8 mouse cellular contexts compared by ENCODE assay signal in the genomic region with DNA sequence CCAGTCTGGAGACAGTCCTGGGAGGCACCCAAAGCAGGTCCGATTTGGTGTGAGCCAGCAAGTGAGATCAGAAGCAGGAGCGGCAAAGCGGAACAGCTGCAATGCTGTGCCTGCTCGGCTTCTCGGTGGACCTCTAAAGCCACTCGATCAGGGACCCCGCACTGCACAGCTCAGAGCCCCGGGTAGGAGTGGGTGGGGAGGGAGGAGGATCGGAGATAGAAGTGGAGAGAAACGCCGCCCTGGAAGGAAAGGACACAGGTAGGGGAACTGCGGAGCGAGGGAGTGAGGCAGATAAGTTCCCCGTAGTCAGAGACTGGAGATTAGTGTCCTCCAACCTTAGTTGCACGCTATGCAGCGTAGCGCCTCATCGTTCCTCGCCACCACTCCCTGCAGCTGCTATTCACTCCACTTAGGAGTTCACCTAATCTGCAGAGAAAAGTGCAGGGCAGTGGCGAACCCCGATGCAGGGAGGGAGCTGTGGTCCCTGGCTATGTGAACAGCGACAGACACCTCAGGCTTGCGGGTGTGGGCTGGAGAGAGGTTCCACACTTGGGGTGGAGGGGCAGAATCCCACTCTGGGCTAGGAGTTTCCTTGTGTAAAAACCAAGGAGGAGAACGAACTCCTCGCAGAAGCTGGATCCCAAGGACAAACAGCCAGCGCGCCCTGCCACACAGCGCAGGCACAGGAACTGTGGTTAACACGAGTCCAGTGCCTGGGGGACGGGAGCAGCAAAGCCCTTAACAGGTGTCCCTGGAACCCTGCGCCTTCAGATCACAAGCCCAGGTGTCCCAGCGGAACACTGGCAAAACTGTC. TPM values are rescaled to one million over a fixed set of nuclear protein-coding genes. Genes with fewer than 3 reads are reported as not detected.
DNase-seq lines count a peak whose midpoint lies in the region; ATAC-seq and TF ChIP-seq lines count a peak whose summit lies in the region.

Gene Npy2r (minus strand): TSS at position 177 of the 814 bp plus-strand sequence.

- no peak within 1 kb of the TSS for H3K27ac ChIP-seq in kidney, embryonic 14.5 days (ENCODE audit: low read depth, low read length)
- no peak within 1 kb of the TSS for H3K27ac ChIP-seq in embryonic facial prominence, embryonic 12.5 days
- no peak within 1 kb of the TSS for H3K27ac ChIP-seq in hindbrain, embryonic 16.5 days (ENCODE audit: low read depth, low read length)
- no peak within 1 kb of the TSS for H3K27ac ChIP-seq in liver, embryonic 16.5 days (ENCODE audit: low read length)
- H3K27ac ChIP-seq in stomach, postnatal 0 days (replicated peaks), result no peak within 1 kb of the TSS

- H3K36me3 ChIP-seq in kidney, embryonic 14.5 days (ENCODE audit: control insufficient read depth, insufficient read depth, low read length), result no peaks in the 10 kb centered on the region
- H3K36me3 ChIP-seq in embryonic facial prominence, embryonic 12.5 days, result no peaks in the 10 kb centered on the region
- no peaks in the 10 kb centered on the region for H3K36me3 ChIP-seq in hindbrain, embryonic 16.5 days (ENCODE audit: control insufficient read depth, insufficient read depth, low read length)
- H3K36me3 ChIP-seq in liver, embryonic 16.5 days (ENCODE audit: control insufficient read depth, insufficient read depth), result no peaks in the 10 kb centered on the region
- no peaks in the 10 kb centered on the region for H3K36me3 ChIP-seq in stomach, postnatal 0 days (ENCODE audit: control insufficient read depth, insufficient read depth, low read length)

- peak; percentile 80 for ATAC-seq in kidney, embryonic 14.5 days (ENCODE audit: low FRiP score, low TSS enrichment)
- peak; percentile 52; the same call in 1 of the 2 replicates for ATAC-seq in embryonic facial prominence, embryonic 12.5 days (ENCODE audit: insufficient number of reproducible peaks, insufficient read depth, low FRiP score, low TSS enrichment)
- peak; percentile 77 for ATAC-seq in hindbrain, embryonic 16.5 days
- ATAC-seq in liver, embryonic 16.5 days (ENCODE audit: low read depth), result no peak
- ATAC-seq in stomach, postnatal 0 days (ENCODE audit: low FRiP score, low TSS enrichment), result no peak
- no peak for ATAC-seq in megakaryocyte-erythroid progenitor cell, adult 5-6 weeks (replicated peaks; ENCODE audit: low FRiP score, low TSS enrichment, poor library complexity, severe bottlenecking)

- H3K9ac ChIP-seq in kidney, embryonic 14.5 days (ENCODE audit: low read depth, low read length), result peak within 1 kb of the TSS; percentile 53
- H3K9ac ChIP-seq in embryonic facial prominence, embryonic 12.5 days, result peak within 1 kb of the TSS; percentile 48
- H3K9ac ChIP-seq in hindbrain, embryonic 16.5 days (ENCODE audit: low read depth, low read length), result peak within 1 kb of the TSS; percentile 64
- no peak within 1 kb of the TSS for H3K9ac ChIP-seq in liver, embryonic 16.5 days (ENCODE audit: low read depth, low read length)
- peak within 1 kb of the TSS; percentile 52 for H3K9ac ChIP-seq in stomach, postnatal 0 days (ENCODE audit: low read length)

- no peaks in the 10 kb centered on the region for H3K9me3 ChIP-seq in kidney, embryonic 14.5 days (ENCODE audit: control insufficient read depth, low read length)
- no peaks in the 10 kb centered on the region for H3K9me3 ChIP-seq in embryonic facial prominence, embryonic 12.5 days
- H3K9me3 ChIP-seq in hindbrain, embryonic 16.5 days (ENCODE audit: control insufficient read depth, low read length), result no peaks in the 10 kb centered on the region
- H3K9me3 ChIP-seq in liver, embryonic 16.5 days (replicated peaks; ENCODE audit: control insufficient read depth, low read length), result no peaks in the 10 kb centered on the region
- no peaks in the 10 kb centered on the region for H3K9me3 ChIP-seq in stomach, postnatal 0 days (ENCODE audit: control insufficient read depth, low read length)

- under 1% methylated on average over 32 of the region's 32 CpGs for WGBS in kidney, embryonic 14.5 days
- WGBS in embryonic facial prominence, embryonic 12.5 days, result under 1% methylated on average over 32 of the region's 32 CpGs
- WGBS in hindbrain, embryonic 16.5 days, result under 1% methylated on average over 32 of the region's 32 CpGs
- WGBS in liver, embryonic 16.5 days (ENCODE audit: insufficient replicate concordance), result 2% methylated on average over 32 of the region's 32 CpGs
- under 1% methylated on average over 32 of the region's 32 CpGs for WGBS in stomach, postnatal 0 days

- H3K27me3 ChIP-seq in kidney, embryonic 14.5 days (ENCODE audit: control insufficient read depth, insufficient read depth, low read length), result no peaks in the 10 kb centered on the region
- H3K27me3 ChIP-seq in embryonic facial prominence, embryonic 12.5 days, result peaks cover 13% of the 10 kb centered on the region
- no peaks in the 10 kb centered on the region; the same call in 1 of the 2 replicates for H3K27me3 ChIP-seq in hindbrain, embryonic 16.5 days (replicated peaks; ENCODE audit: control insufficient read depth, insufficient read depth, low read length)
- H3K27me3 ChIP-seq in liver, embryonic 16.5 days (ENCODE audit: control insufficient read depth, insufficient read depth, low read depth, low read length), result peaks cover 6% of the 10 kb centered on the region
- no peaks in the 10 kb centered on the region for H3K27me3 ChIP-seq in stomach, postnatal 0 days (ENCODE audit: control insufficient read depth, insufficient read depth, low read length)

- H3K4me1 ChIP-seq in kidney, embryonic 14.5 days (ENCODE audit: control insufficient read depth, insufficient read depth, low read length), result no peaks in the 10 kb centered on the region
- no peaks in the 10 kb centered on the region; the same call in 1 of the 2 replicates for H3K4me1 ChIP-seq in embryonic facial prominence, embryonic 12.5 days
- peaks cover 10% of the 10 kb centered on the region for H3K4me1 ChIP-seq in hindbrain, embryonic 16.5 days (ENCODE audit: control insufficient read depth, insufficient read depth, low read depth, low read length)
- no peaks in the 10 kb centered on the region for H3K4me1 ChIP-seq in liver, embryonic 16.5 days (ENCODE audit: control insufficient read depth, low read depth, low read length)
- no peaks in the 10 kb centered on the region for H3K4me1 ChIP-seq in stomach, postnatal 0 days (replicated peaks; ENCODE audit: control insufficient read depth, insufficient read depth)

- H3K4me2 ChIP-seq in kidney, embryonic 14.5 days (replicated peaks; ENCODE audit: low read depth, low read length), result peak within 1 kb of the TSS; percentile 95
- H3K4me2 ChIP-seq in embryonic facial prominence, embryonic 12.5 days (replicated peaks), result peak within 1 kb of the TSS; percentile 81
- peak within 1 kb of the TSS; percentile 85 for H3K4me2 ChIP-seq in hindbrain, embryonic 16.5 days (ENCODE audit: low read length)
- peak within 1 kb of the TSS; percentile 32 for H3K4me2 ChIP-seq in liver, embryonic 16.5 days (ENCODE audit: low read depth, low read length)
- peak within 1 kb of the TSS; percentile 73 for H3K4me2 ChIP-seq in stomach, postnatal 0 days (replicated peaks; ENCODE audit: low read depth)

- no peak for TF ChIP-seq CTCF in stomach, postnatal 0 days (IDR thresholded peaks at IDR 0.05; ENCODE audit: low read depth)

- DNase-seq in kidney, adult 11 months, result no peak
- peak; percentile 33 to 46 for DNase-seq in adrenal gland, adult 18-20 months (ENCODE audit: low spot score in 2 of 2)
- peak; percentile 24 for DNase-seq in stomach, postnatal 0 days (ENCODE audit: low spot score)

- TF ChIP-seq EP300 in stomach, postnatal 0 days (optimal IDR thresholded peaks at IDR 0.05), result no peak

- peak within 1 kb of the TSS; percentile 47 for H3K4me3 ChIP-seq in kidney, embryonic 14.5 days (ENCODE audit: low read length)
- H3K4me3 ChIP-seq in embryonic facial prominence, embryonic 12.5 days, result peak within 1 kb of the TSS; percentile 45
- H3K4me3 ChIP-seq in hindbrain, embryonic 16.5 days (ENCODE audit: low read length), result peak within 1 kb of the TSS; percentile 51
- H3K4me3 ChIP-seq in liver, embryonic 16.5 days (ENCODE audit: low read depth, low read length), result peak within 1 kb of the TSS; percentile 11; the same call in 1 of the 2 replicates
- H3K4me3 ChIP-seq in stomach, postnatal 0 days (ENCODE audit: low read depth, low read length), result peak within 1 kb of the TSS; percentile 41

RNA-seq across cellular contexts. Expression of gene Npy2r, which starts in this region (rescaled TPM):
- 0.50 and 0.96 TPM in 2 replicates for polyA plus RNA-seq in kidney, embryonic 14.5 days (2014; fragmentation: Nextera tagmentation; extraction: Ambion mirVana)
- 1 to 10 TPM; 8.7 to 9.8 TPM for total RNA-seq in adrenal gland, adult 18-20 months (2021)
- 0.15 and 0.33 TPM in 2 replicates for polyA plus RNA-seq in embryonic facial prominence, embryonic 12.5 days (2016; fragmentation: Nextera tagmentation; extraction: Ambion mirVana)
- polyA plus RNA-seq in hindbrain, embryonic 16.5 days (2015; fragmentation: Nextera tagmentation; extraction: Ambion mirVana), result 4.0 TPM in 2 replicates
- not detected in 2 replicates for polyA plus RNA-seq in liver, embryonic 16.5 days (2015; fragmentation: Nextera tagmentation; extraction: Ambion mirVana)
- 0.18 and 0.28 TPM in 2 replicates for polyA plus RNA-seq in stomach, postnatal 0 days (2015; fragmentation: Nextera tagmentation; extraction: Ambion mirVana)
- total RNA-seq in megakaryocyte-erythroid progenitor cell, adult 5-6 weeks (2014; fragmentation: Nextera tagmentation), result not detected in 2 replicates
- not detected in 2 replicates for total RNA-seq in megakaryocyte-erythroid progenitor cell, adult 5-6 weeks (2017)

Comparison
In these comparisons a context has a peak if more than half of its experiments do, and no peak if none do; other contexts are left out.
1. RNA of gene Npy2r (total RNA-seq): 8.7 to 9.8 TPM in adrenal gland, adult 18-20 months; not detected in megakaryocyte-erythroid progenitor cell, adult 5-6 weeks; every median in the first group is over 4 times any median in the second.
2. Peak in ATAC-seq, H3K4me3 ChIP-seq, H3K9ac ChIP-seq and H3K4me2 ChIP-seq in kidney, embryonic 14.5 days; RNA of the gene not detected or under 1 TPM.
3. Peak in ATAC-seq, H3K4me3 ChIP-seq, H3K9ac ChIP-seq and H3K4me2 ChIP-seq in embryonic facial prominence, embryonic 12.5 days; RNA of the gene not detected or under 1 TPM.
4. Peak in DNase-seq, H3K4me3 ChIP-seq, H3K9ac ChIP-seq and H3K4me2 ChIP-seq in stomach, postnatal 0 days; RNA of the gene not detected or under 1 TPM.
5. H3K4me2 ChIP-seq: peak in every context shown above with its lines; median percentile 95 in kidney, embryonic 14.5 days; 85 in hindbrain, embryonic 16.5 days; 81 in embryonic facial prominence, embryonic 12.5 days; 73 in stomach, postnatal 0 days; 32 in liver, embryonic 16.5 days.
6. Peak in every context shown above with its lines, with median percentiles within 50 percentile points of each other: H3K4me3 ChIP-seq.